Mouse (Mus musculus) retina, postnatal 1 day (tissue): ENCODE results near the gene Ank.
"Not testable (repeated sequence)": the region's sequence is repeated elsewhere in the genome, so short reads cannot be mapped to it uniquely, and the experiment has no call there.

Experiments used
- DNase-seq: peaks from one replicate; pipeline ENCODE4 v3.0.0-alpha.2; 2012

Gene Ank

GRCm38 (mm10) chr15:27467641-27468040 lies 1.2 kb downstream of the Ank start:
- DNase-seq = peak; percentile 50

GRCm38 (mm10) chr15:27468822-27469488 lies 2.5 kb downstream of the Ank start:
- DNase-seq = no peak

- DNase-seq = not testable (repeated sequence)
Measured at GRCm38 (mm10) chr15:27470346-27470745, 3.9 kb downstream of the Ank start.

- DNase-seq = no peak
Measured at GRCm38 (mm10) chr15:27472315-27472714, 5.8 kb downstream of the Ank start.

GRCm38 (mm10) chr15:27475988-27476387 lies 9.5 kb downstream of the Ank start:
- no peak for DNase-seq

GRCm38 (mm10) chr15:27476671-27477070 lies 10.2 kb downstream of the Ank start:
- no peak for DNase-seq

- DNase-seq = no peak
Measured at GRCm38 (mm10) chr15:27477159-27477558, 10.7 kb downstream of the Ank start.

GRCm38 (mm10) chr15:27477630-27478029 lies 11.2 kb downstream of the Ank start:
- no peak for DNase-seq

GRCm38 (mm10) chr15:27480333-27481015 lies 14.0 kb downstream of the Ank start:
- peak; percentile 40 for DNase-seq

- no peak for DNase-seq
Measured at GRCm38 (mm10) chr15:27481956-27482355, 15.5 kb downstream of the Ank start.

- DNase-seq = no peak
Measured at GRCm38 (mm10) chr15:27483183-27483582, 16.7 kb downstream of the Ank start.

GRCm38 (mm10) chr15:27485567-27486278 lies 19.2 kb downstream of the Ank start:
- no peak for DNase-seq

- no peak for DNase-seq
Measured at GRCm38 (mm10) chr15:27486279-27486618, 19.8 kb downstream of the Ank start.

GRCm38 (mm10) chr15:27487059-27487458 lies 20.6 kb downstream of the Ank start:
- DNase-seq = no peak

- DNase-seq = no peak
Measured at GRCm38 (mm10) chr15:27488042-27488441, 21.6 kb downstream of the Ank start.

- DNase-seq = no peak
Measured at GRCm38 (mm10) chr15:27490676-27491075, 24.2 kb downstream of the Ank start.

GRCm38 (mm10) chr15:27491425-27492070 lies 25.1 kb downstream of the Ank start:
- DNase-seq = no peak

GRCm38 (mm10) chr15:27492156-27492555 lies 25.7 kb downstream of the Ank start:
- DNase-seq = no peak

GRCm38 (mm10) chr15:27492734-27493133 lies 26.3 kb downstream of the Ank start:
- peak; percentile 51 for DNase-seq

- DNase-seq = peak; percentile 32
Measured at GRCm38 (mm10) chr15:27493516-27493915, 27.0 kb downstream of the Ank start.

GRCm38 (mm10) chr15:27495981-27496401 lies 29.5 kb downstream of the Ank start:
- DNase-seq = peak; percentile 63

GRCm38 (mm10) chr15:27496596-27497299 lies 30.3 kb downstream of the Ank start:
- peak; percentile 23 for DNase-seq
